ENCODE assay signal across 26 mouse cellular contexts in the genomic region with DNA sequence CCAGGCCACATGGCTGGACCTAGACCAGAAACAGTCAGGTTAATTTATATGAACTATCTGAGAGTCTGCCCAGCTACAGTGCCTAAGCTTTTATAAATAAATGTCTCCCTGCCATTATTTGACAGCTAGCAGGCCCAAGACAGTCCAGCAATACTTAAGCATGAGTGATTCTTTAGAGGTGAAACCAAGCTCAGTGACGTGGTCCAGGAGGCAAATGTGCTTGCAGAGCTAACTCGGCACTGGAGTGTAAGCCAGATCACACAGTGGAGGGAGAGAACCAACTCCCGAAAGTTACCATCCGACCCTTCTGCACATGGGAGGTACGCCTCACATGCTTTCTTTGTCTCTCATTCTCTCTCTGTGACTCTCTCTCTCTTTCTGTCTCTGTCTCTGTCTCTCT. TPM values are rescaled to one million over a fixed set of nuclear protein-coding genes. Genes with fewer than 3 reads are reported as not detected.
"Had no signal": no experiment of that assay in that cellular context is flagged by ENCODE, and none has a peak within 500 bp of the region (broad histone marks: within the 10 kb centered on the region; RNA-seq: fewer than 3 reads in every experiment).

No protein-coding gene starts in this region.

- H3K27me3 ChIP-seq: kidney, embryonic 15.5 days; limb, embryonic 13.5 days; liver, embryonic 12.5 days; liver, embryonic 15.5 days; lung, embryonic 15.5 days had no signal

- H3K36me3 ChIP-seq: kidney, embryonic 15.5 days; limb, embryonic 10.5 days; limb, embryonic 13.5 days; liver, embryonic 12.5 days; liver, embryonic 15.5 days; lung, embryonic 15.5 days had no signal

- ATAC-seq: liver, embryonic 12.5 days had no signal

- H3K9me3 ChIP-seq: kidney, embryonic 15.5 days; limb, embryonic 10.5 days; liver, embryonic 15.5 days; lung, embryonic 15.5 days had no signal

- H3K4me2 ChIP-seq: kidney, embryonic 15.5 days; limb, embryonic 13.5 days; liver, embryonic 12.5 days; liver, embryonic 15.5 days; lung, embryonic 15.5 days; midbrain, embryonic 11.5 days had no signal

- H3K4me1 ChIP-seq: kidney, embryonic 15.5 days; limb, embryonic 10.5 days; liver, embryonic 12.5 days; liver, embryonic 15.5 days had no signal

- H3K27ac ChIP-seq: kidney, embryonic 15.5 days; limb, embryonic 10.5 days; limb, embryonic 13.5 days; liver, embryonic 12.5 days; liver, embryonic 15.5 days; lung, embryonic 15.5 days had no signal

- H3K4me3 ChIP-seq: kidney, embryonic 15.5 days; limb, embryonic 10.5 days; limb, embryonic 13.5 days; liver, embryonic 12.5 days; liver, embryonic 15.5 days; lung, embryonic 15.5 days had no signal

- H3K9ac ChIP-seq: kidney, embryonic 15.5 days; limb, embryonic 13.5 days; liver, embryonic 12.5 days; liver, embryonic 15.5 days; lung, embryonic 15.5 days had no signal

- DNase-seq: kidney, adult 8-10 months; kidney, postnatal 10 days; kidney, postnatal 36 days; layer of hippocampus, postnatal 36 days; liver; lung, adult 18-20 months; lung, postnatal 10 days; lung, postnatal 4 days; midbrain, embryonic 14.5 days; thymus, adult 18-20 months; thymus, postnatal 14 days; thymus, postnatal 4 days had no signal

RNA-seq across cellular contexts. Expression of gene Tmco5, which starts 46.7 kb away (rescaled TPM):
- total RNA-seq: megakaryocyte progenitor cell, adult 5-6 weeks; megakaryocyte-erythroid progenitor cell, adult 5-6 weeks; midbrain, postnatal 0 days had no signal
- polyA plus RNA-seq: kidney, embryonic 15.5 days; limb, embryonic 10.5 days; limb, embryonic 13.5 days; liver, embryonic 12.5 days; liver, embryonic 15.5 days; lung, embryonic 15.5 days; midbrain, embryonic 11.5 days; midbrain, embryonic 14.5 days; midbrain, postnatal 0 days; neural tube, embryonic 11.5 days; neural tube, embryonic 14.5 days; small intestine, adult 2 months; spleen, adult 2 months had no signal
